Mouse (Mus musculus) stomach, postnatal 0 days (tissue): Measurements from ENCODE around the gene Cyb561.

Source experiments
- CTCF ChIP-seq: IDR thresholded peaks from 2 replicates; pipeline ENCODE4 v1.5.1; 2016; ENCODE audit warnings: antibody characterized with exemption, low read depth, mild to moderate bottlenecking, moderate library complexity
- EP300 ChIP-seq: optimal IDR thresholded peaks from 2 replicates; pipeline ENCODE3; 2016; ENCODE audit warnings: antibody characterized with exemption

GRCm38 (mm10) chr11:105931380-105931779, 21.8 kb downstream of the Cyb561 start:
- TF ChIP-seq EP300 = no peak
- TF ChIP-seq CTCF = no peak
